Mouse (Mus musculus) myocyte (in vitro differentiated cells): ENCODE measurements around the gene Preb. TPM values are rescaled to one million over a fixed set of nuclear protein-coding genes. Genes with fewer than 3 reads are reported as not detected.
A peak's percentile ranks its signal among the peaks of the same experiment; 100 is the strongest.

Source experiments
- H3K27me3 ChIP-seq: one replicate; pipeline ENCODE4 v1.6.1; 2011; ENCODE audit not compliant: control insufficient read depth, insufficient read depth, insufficient read length
- H3K36me3 ChIP-seq: one replicate; pipeline ENCODE4 v1.6.1; 2011; ENCODE audit not compliant: control insufficient read depth, insufficient read depth
- H3K4me2 ChIP-seq: one replicate; pipeline ENCODE4 v1.6.1; 2011; ENCODE audit warnings: low read depth, control low read depth
- H3K4me3 ChIP-seq: one replicate; pipeline ENCODE4 v1.5.1; 2011; ENCODE audit warnings: mild to moderate bottlenecking, control low read depth, moderate library complexity
- H3K79me2 ChIP-seq: one replicate; pipeline ENCODE4 v1.6.1; 2011; ENCODE audit not compliant: control insufficient read depth, insufficient read depth
- H3ac ChIP-seq: one replicate; pipeline ENCODE4 v1.6.1; 2011; ENCODE audit not compliant: control insufficient read depth, insufficient read length
- CEBPB ChIP-seq: IDR thresholded peaks from 2 replicates; pipeline ENCODE4 v1.6.1; 2011; ENCODE audit warnings: mild to moderate bottlenecking, moderate library complexity; ENCODE audit not compliant: poor library complexity, insufficient read depth, severe bottlenecking
- E2F4 ChIP-seq: IDR thresholded peaks from one replicate; pipeline ENCODE4 v1.6.1; 2011; ENCODE audit warnings: mild to moderate bottlenecking, control low read depth, moderate library complexity; ENCODE audit not compliant: insufficient read depth
- MAX ChIP-seq: IDR thresholded peaks from one replicate; pipeline ENCODE4 v1.6.1; 2011; ENCODE audit warnings: low read depth, mild to moderate bottlenecking, control low read depth
- MYOD1 ChIP-seq, 3 experiments: IDR thresholded peaks; one replicate each; pipeline ENCODE4 v1.6.1; 2011; ENCODE audit warnings: control low read depth in 2 of 3, low read depth in 2 of 3, mild to moderate bottlenecking in 2 of 3, moderate library complexity in 1 of 3; ENCODE audit not compliant: insufficient read length in 2 of 3, control insufficient read depth in 1 of 3
- MYOG ChIP-seq, 3 experiments: IDR thresholded peaks; one replicate each; pipeline ENCODE4 v1.6.1; 2011; ENCODE audit warnings: control low read depth in 2 of 3, low read depth in 2 of 3, mild to moderate bottlenecking in 2 of 3; ENCODE audit not compliant: insufficient read length in 2 of 3, control insufficient read depth in 1 of 3, insufficient read depth in 1 of 3
- POLR2A ChIP-seq: IDR thresholded peaks from one replicate; pipeline ENCODE4 v1.6.1; 2011; ENCODE audit warnings: low read depth, mild to moderate bottlenecking, control low read depth, moderate library complexity; ENCODE audit not compliant: insufficient read length
- POLR2AphosphoS2 ChIP-seq: IDR thresholded peaks from one replicate; pipeline ENCODE4 v1.6.1; 2011; ENCODE audit warnings: low read depth, control low read depth; ENCODE audit not compliant: insufficient read length
- REST ChIP-seq: IDR thresholded peaks from one replicate; pipeline ENCODE4 v1.6.1; 2011; ENCODE audit warnings: mild to moderate bottlenecking, control low read depth, moderate library complexity; ENCODE audit not compliant: insufficient read depth, insufficient read length
- SRF ChIP-seq: IDR thresholded peaks from one replicate; pipeline ENCODE4 v1.6.1; 2011; ENCODE audit warnings: low read depth; ENCODE audit not compliant: control insufficient read depth, insufficient read length
- TCF12 ChIP-seq: IDR thresholded peaks from one replicate; pipeline ENCODE4 v1.6.1; 2011; ENCODE audit warnings: mild to moderate bottlenecking, control low read depth; ENCODE audit not compliant: poor library complexity, insufficient read depth, severe bottlenecking
- TCF3 ChIP-seq: IDR thresholded peaks from one replicate; pipeline ENCODE4 v1.6.1; 2011; ENCODE audit warnings: low read depth, control low read depth; ENCODE audit not compliant: insufficient read length
- USF1 ChIP-seq: IDR thresholded peaks from one replicate; pipeline ENCODE4 v1.6.1; 2011; ENCODE audit warnings: low read depth, mild to moderate bottlenecking, control low read depth, moderate library complexity
- polyA plus RNA-seq: library from polyadenylated mRNA; unstranded; fragments of >200 nt; fragmentation: generic; extraction: Trizol; gene quantifications from one replicate; pipeline ENCODE4 v1.2.1, GENCODE M21; 2012; ENCODE audit warnings: missing spikeins

Preb gene
- polyA plus RNA-seq, 1 experiment = 158 TPM

DNA sequence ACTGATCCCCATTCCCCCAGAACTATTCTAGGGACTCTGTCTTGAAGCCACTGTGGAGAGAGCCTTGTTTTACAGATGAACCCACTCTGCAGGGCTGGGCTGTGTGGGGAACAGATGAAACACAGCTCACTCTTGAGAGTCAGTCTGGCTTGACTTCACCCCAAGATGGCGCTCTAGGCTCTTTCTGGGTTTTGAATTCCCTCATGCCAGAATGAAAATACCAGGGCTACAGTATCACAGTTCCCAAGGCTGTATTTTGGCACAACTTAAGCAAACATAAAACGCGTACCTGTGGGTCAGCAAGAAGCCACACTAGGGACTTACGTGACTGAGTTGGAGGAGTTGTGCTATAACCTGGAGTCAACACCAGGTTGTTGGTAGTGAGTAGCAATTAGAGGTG, 30.0 kb downstream of the Preb start:
- H3K36me3 ChIP-seq = no peaks in the 10 kb centered on the region
- TF ChIP-seq CEBPB = no peak
- no peak for TF ChIP-seq SRF
- no peak for TF ChIP-seq MYOD1 (IDR thresholded peaks at IDR 0.05; ENCODE audit: control insufficient read depth in 1 of 3, insufficient read length in 2 of 3, low read depth in 2 of 3)
- no peak for TF ChIP-seq MYOG (IDR thresholded peaks at IDR 0.05; ENCODE audit: control insufficient read depth in 1 of 3, insufficient read depth in 1 of 3, insufficient read length in 2 of 3, low read depth in 2 of 3)
- no peak for TF ChIP-seq REST
- TF ChIP-seq POLR2A = no peak
- no peak for TF ChIP-seq MAX
- TF ChIP-seq TCF3 = no peak
- TF ChIP-seq E2F4 = no peak
- TF ChIP-seq POLR2AphosphoS2 = no peak
- no peak for TF ChIP-seq USF1
- no peak for TF ChIP-seq TCF12
- H3K4me2 ChIP-seq = peak overlapping the region; percentile 40
- H3K79me2 ChIP-seq = no peaks in the 10 kb centered on the region
- H3K27me3 ChIP-seq = no peaks in the 10 kb centered on the region
- H3K4me3 ChIP-seq = no peak overlapping the region
- H3ac ChIP-seq = no peak overlapping the region

GRCm38 (mm10) chr5:30927945-30928529, 32.1 kb downstream of the Preb start:
- no peaks in the 10 kb centered on the region for H3K79me2 ChIP-seq
- H3K4me3 ChIP-seq = no peak overlapping the region
- no peaks in the 10 kb centered on the region for H3K27me3 ChIP-seq
- TF ChIP-seq MYOD1 (IDR thresholded peaks at IDR 0.05; ENCODE audit: control insufficient read depth in 1 of 3, insufficient read length in 2 of 3, low read depth in 2 of 3) (no peak), MAX (no peak), REST (no peak), SRF (no peak), USF1 (no peak), TCF3 (no peak), POLR2A (no peak)
- no peak overlapping the region for H3ac ChIP-seq
- peak overlapping the region; percentile 46 for H3K4me2 ChIP-seq
- no peaks in the 10 kb centered on the region for H3K36me3 ChIP-seq

GRCm38 (mm10) chr5:30926073-30926472, 34.1 kb downstream of the Preb start:
- no peaks in the 10 kb centered on the region for H3K79me2 ChIP-seq
- no peaks in the 10 kb centered on the region for H3K27me3 ChIP-seq
- H3ac ChIP-seq = no peak overlapping the region
- H3K4me2 ChIP-seq = no peak overlapping the region
- H3K4me3 ChIP-seq = no peak overlapping the region
- H3K36me3 ChIP-seq = no peaks in the 10 kb centered on the region
- no peak for TF ChIP-seq MAX
- TF ChIP-seq POLR2AphosphoS2 = no peak
- no peak for TF ChIP-seq TCF12
- TF ChIP-seq USF1 = no peak
- no peak for TF ChIP-seq SRF
- TF ChIP-seq CEBPB = no peak
- no peak for TF ChIP-seq MYOG (IDR thresholded peaks at IDR 0.05; ENCODE audit: control insufficient read depth in 1 of 3, insufficient read depth in 1 of 3, insufficient read length in 2 of 3, low read depth in 2 of 3)
- no peak for TF ChIP-seq REST
- TF ChIP-seq POLR2A = no peak
- TF ChIP-seq E2F4 = no peak

GRCm38 (mm10) chr5:30925217-30925616, 34.9 kb downstream of the Preb start:
- Histone ChIP-seq H3K79me2 (no peaks in the 10 kb centered on the region), H3K4me3 (no peak overlapping the region), H3K4me2 (no peak overlapping the region), H3ac (no peak overlapping the region), H3K27me3 (no peaks in the 10 kb centered on the region), H3K36me3 (no peaks in the 10 kb centered on the region)
- no peak for TF ChIP-seq TCF3
- no peak for TF ChIP-seq POLR2A

GRCm38 (mm10) chr5:30924614-30925013, 35.5 kb downstream of the Preb start:
- TF ChIP-seq E2F4 = no peak
- Histone ChIP-seq H3K36me3 (no peaks in the 10 kb centered on the region), H3K4me2 (no peak overlapping the region), H3K79me2 (no peaks in the 10 kb centered on the region), H3K27me3 (no peaks in the 10 kb centered on the region), H3ac (no peak overlapping the region), H3K4me3 (no peak overlapping the region)
